Mouse (Mus musculus) layer of hippocampus, adult 18-20 months (tissue): ENCODE results near the gene Bmpr1a. TPM values are rescaled to one million over a fixed set of nuclear protein-coding genes. Genes with fewer than 3 reads are reported as not detected.
A peak's percentile ranks its signal among the peaks of the same experiment; 100 is the strongest.

Experiments used
- DNase-seq, 2 experiments: peaks; one replicate each; pipeline ENCODE4 v3.0.0; 2022; ENCODE audit warnings: low spot score in 2 of 2
- total RNA-seq, 2 experiments: library from RNA; stranded (reverse); gene quantifications; 2 replicates each; pipeline ENCODE4 v1.2.3; 2021

Gene Bmpr1a
- total RNA-seq, 2 experiments from 2014 or later: 35.9 to 38.5 TPM

- no peak for DNase-seq
Measured at GRCm38 (mm10) chr14:34508187-34508840, 5.2 kb upstream of the Bmpr1a start.

- DNase-seq: no peak
Measured at GRCm38 (mm10) chr14:34505309-34505708, 2.2 kb upstream of the Bmpr1a start.

GRCm38 (mm10) chr14:34504377-34504776 is 1.2 kb upstream of the Bmpr1a start:
- DNase-seq: no peak

GRCm38 (mm10) chr14:34503759-34504158 is 618 bp upstream of the Bmpr1a start:
- no peak for DNase-seq

- DNase-seq: peak; percentile 85 to 91
Measured at GRCm38 (mm10) chr14:34502475-34503324, 441 bp downstream of the Bmpr1a start.

- DNase-seq: peak; percentile 32 to 47
Measured at GRCm38 (mm10) chr14:34501804-34502474, 1.2 kb downstream of the Bmpr1a start.

GRCm38 (mm10) chr14:34501447-34501803 is 1.7 kb downstream of the Bmpr1a start:
- peak in 1 of 2 experiments; percentile 22 for DNase-seq

- no peak for DNase-seq
Measured at GRCm38 (mm10) chr14:34500309-34500708, 2.8 kb downstream of the Bmpr1a start.

GRCm38 (mm10) chr14:34499664-34500063 is 3.5 kb downstream of the Bmpr1a start:
- DNase-seq: no peak

- no peak for DNase-seq
Measured at GRCm38 (mm10) chr14:34497346-34497745, 5.8 kb downstream of the Bmpr1a start.

- no peak for DNase-seq
Measured at GRCm38 (mm10) chr14:34493682-34494081, 9.5 kb downstream of the Bmpr1a start.

- DNase-seq: no peak
Measured at GRCm38 (mm10) chr14:34492688-34493087, 10.5 kb downstream of the Bmpr1a start.

GRCm38 (mm10) chr14:34490965-34491364 is 12.2 kb downstream of the Bmpr1a start:
- DNase-seq: no peak

- no peak for DNase-seq
Measured at GRCm38 (mm10) chr14:34489928-34490327, 13.2 kb downstream of the Bmpr1a start.

- no peak for DNase-seq
Measured at GRCm38 (mm10) chr14:34486169-34486568, 17.0 kb downstream of the Bmpr1a start.

GRCm38 (mm10) chr14:34483469-34484341 is 19.4 kb downstream of the Bmpr1a start:
- DNase-seq: peak in 1 of 2 experiments; percentile 20

- DNase-seq: no peak
Measured at GRCm38 (mm10) chr14:34471591-34471990, 31.6 kb downstream of the Bmpr1a start.

- no peak for DNase-seq
Measured at GRCm38 (mm10) chr14:34466291-34466690, 36.9 kb downstream of the Bmpr1a start.

GRCm38 (mm10) chr14:34459386-34459785 is 43.8 kb downstream of the Bmpr1a start:
- no peak for DNase-seq

- DNase-seq: peak in 1 of 2 experiments; percentile 77
Measured at GRCm38 (mm10) chr14:34458880-34459279, 44.3 kb downstream of the Bmpr1a start.

- DNase-seq: no peak
Measured at GRCm38 (mm10) chr14:34454282-34454681, 48.9 kb downstream of the Bmpr1a start.
